Mouse (Mus musculus): ENCODE data around the gene Exoc8. TPM values are rescaled to one million over a fixed set of nuclear protein-coding genes. Genes with fewer than 3 reads are reported as not detected.

The Exoc8 gene
- total RNA-seq, 4 experiments from 2014 or later = 33.0 to 34.5 (median 33.3) TPM

DNA sequence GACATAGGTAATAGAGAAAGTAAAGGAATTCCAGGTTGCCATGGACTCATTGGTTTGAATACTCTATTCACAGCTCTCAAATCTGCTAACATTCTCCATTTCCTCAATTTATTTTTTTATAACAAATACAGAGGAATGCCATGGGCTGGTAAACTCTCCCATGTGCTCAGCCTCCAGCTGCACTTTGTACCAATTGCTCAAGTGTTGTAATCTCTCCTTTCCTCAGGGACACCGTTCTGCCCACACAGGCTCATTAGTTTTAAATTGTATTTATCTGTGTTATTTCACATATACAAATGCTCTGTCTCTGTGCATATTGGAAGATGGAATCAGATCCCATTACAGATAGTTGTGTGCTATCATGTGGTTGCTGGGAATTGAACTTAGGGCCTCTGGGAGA lies 44.0 kb downstream of the Exoc8 start:
- no peak for DNase-seq (ENCODE audit: low spot score in 2 of 2)

DNA sequence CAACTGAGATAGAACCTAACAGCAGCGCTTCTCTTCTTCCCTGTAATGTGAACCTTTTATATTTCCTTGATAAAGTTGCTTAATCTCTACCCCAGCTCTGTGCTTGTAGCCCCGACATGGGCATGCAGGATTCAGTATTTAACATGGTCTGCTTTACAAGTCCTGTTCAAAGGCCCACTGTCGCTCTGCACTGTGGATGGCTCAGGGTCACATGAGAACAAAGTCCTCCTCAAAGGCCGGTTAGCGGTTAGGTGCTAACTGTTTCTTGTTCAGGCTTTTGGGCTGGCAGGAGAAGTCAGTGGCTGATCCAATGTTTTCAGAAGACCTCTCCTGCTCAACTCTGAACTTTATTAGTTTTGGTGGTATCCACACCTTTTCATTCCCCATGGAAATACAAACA lies 51.9 kb downstream of the Exoc8 start:
- no peak for DNase-seq (ENCODE audit: low spot score in 2 of 2)

DNA sequence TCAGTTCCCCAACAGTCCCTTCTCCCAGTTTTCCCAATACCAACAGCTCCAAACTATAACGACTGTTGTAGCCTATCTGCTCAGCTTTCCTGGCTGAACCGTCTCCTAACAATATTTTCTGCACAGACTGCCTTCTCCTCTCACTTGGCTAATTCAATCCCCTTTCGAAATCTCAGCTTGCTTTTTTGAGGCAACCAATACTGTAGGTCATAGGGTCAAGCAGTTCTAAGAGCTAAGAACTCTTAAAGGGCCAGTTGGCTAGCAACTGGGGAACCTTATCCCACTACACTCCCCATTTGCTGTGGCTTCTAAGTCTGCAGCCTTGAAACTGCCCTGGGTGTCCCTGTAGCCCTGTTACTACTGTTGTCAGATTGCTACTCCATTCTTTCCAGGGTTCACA lies 52.4 kb downstream of the Exoc8 start:
- no peak for DNase-seq (ENCODE audit: low spot score in 2 of 2)

Other genes starting within 250 kb of the Exoc8 start
- 10 to 100 TPM; 69.6 to 81.2 (median 75.2) TPM for gene 2310022B05Rik, start 234.3 kb downstream of the Exoc8 start, total RNA-seq (2022)
- 10 to 100 TPM; 42.9 to 55.7 (median 47.1) TPM for gene Ttc13, start 175.7 kb downstream of the Exoc8 start, total RNA-seq (2022)
- gene Arv1, start 175.6 kb downstream of the Exoc8 start, total RNA-seq (2022) = 10 to 100 TPM; 13.3 to 17.5 (median 15.2) TPM
- 1 to 10 TPM in 1 of 4 experiments, under 1 TPM in 3; 0.56 to 1.2 (median 0.73) TPM for gene Fam89a, start 145.9 kb downstream of the Exoc8 start, total RNA-seq (2022)
- 1 to 10 TPM; 1.9 to 2.3 (median 2.1) TPM for gene Trim67, start 104.6 kb downstream of the Exoc8 start, total RNA-seq (2022)
- 10 to 100 TPM; 55.9 to 63.9 (median 62.1) TPM for gene Gnpat, start 34.7 kb downstream of the Exoc8 start, total RNA-seq (2022)
- 10 to 100 TPM; 18.2 to 23.4 (median 21.0) TPM for gene 2810004N23Rik, start 34.6 kb downstream of the Exoc8 start, total RNA-seq (2022)
- gene Sprtn, start 181 bp upstream of the Exoc8 start, total RNA-seq (2022) = 10 to 100 TPM; 13.2 to 16.5 (median 15.3) TPM
- gene Egln1, start 51.6 kb upstream of the Exoc8 start, total RNA-seq (2022) = 10 to 100 TPM; 56.4 to 58.7 (median 58.4) TPM
- gene Tsnax, start 115.3 kb upstream of the Exoc8 start, total RNA-seq (2022) = 100 to 1,000 TPM; 147 to 154 (median 150) TPM
- 1 to 10 TPM; 4.3 to 5.0 (median 4.8) TPM for gene Disc1, start 156.5 kb upstream of the Exoc8 start, total RNA-seq (2022)

Measured in layer of hippocampus, adult 8-10 months (tissue).